Mouse (Mus musculus) E14TG2a.4 (cell line): Measurements from ENCODE around the gene Hoxd9.

Source experiments
- H3K27me3 ChIP-seq: 2 replicates; pipeline ENCODE4 v1.6.1; 2014; ENCODE audit warnings: low read length, control low read depth; ENCODE audit not compliant: insufficient read depth
- H3K36me3 ChIP-seq: 2 replicates; pipeline ENCODE4 v1.6.1; 2014; ENCODE audit warnings: low read length, control low read depth; ENCODE audit not compliant: insufficient read depth
- H3K4me1 ChIP-seq: replicated peaks from 2 replicates; pipeline ENCODE4 v1.6.1; 2014; ENCODE audit warnings: low read depth, low read length, control low read depth
- H3K4me3 ChIP-seq: replicated peaks from 2 replicates; pipeline ENCODE4 v1.5.1; 2014; ENCODE audit warnings: mild to moderate bottlenecking, low read length
- H3K9me3 ChIP-seq: 2 replicates; pipeline ENCODE4 v1.6.1; 2014; ENCODE audit warnings: low read length, control low read depth
- CTCF ChIP-seq: conservative IDR thresholded peaks from 2 replicates; pipeline ENCODE4 v1.5.1; 2014; ENCODE audit warnings: low read length
- NANOG ChIP-seq: IDR thresholded peaks from 2 replicates; pipeline ENCODE4 v1.6.1; 2014; ENCODE audit warnings: borderline replicate concordance, low read length, mixed read lengths
- POU5F1 ChIP-seq: IDR thresholded peaks from 2 replicates; pipeline ENCODE4 v1.6.1; 2014; ENCODE audit warnings: low read length, borderline replicate concordance

Hoxd9 gene

GRCm38 (mm10) chr2:74697567-74698121 lies at the start of gene Hoxd9:
Gene Hoxd9 (plus strand): TSS chr2:74697727.
- no peak for TF ChIP-seq CTCF
- TF ChIP-seq POU5F1, result no peak
- TF ChIP-seq NANOG, result no peak
- Histone ChIP-seq H3K27me3 (peaks cover 97% of the 10 kb centered on the region), H3K36me3 (no peaks in the 10 kb centered on the region), H3K4me1 (peaks cover 38% of the 10 kb centered on the region), H3K9me3 (no peaks in the 10 kb centered on the region), H3K4me3 (peak within 1 kb of the TSS; percentile 64)

GRCm38 (mm10) chr2:74652996-74653340 lies 44.6 kb upstream of the Hoxd9 start:
- Histone ChIP-seq H3K4me1 (peaks cover 23% of the 10 kb centered on the region), H3K36me3 (no peaks in the 10 kb centered on the region), H3K9me3 (no peaks in the 10 kb centered on the region), H3K27me3 (peaks cover 84% of the 10 kb centered on the region), H3K4me3 (no peak overlapping the region)
- TF ChIP-seq NANOG (no peak), CTCF (no peak), POU5F1 (no peak)

GRCm38 (mm10) chr2:74653781-74654535 lies 43.6 kb upstream of the Hoxd9 start:
- Histone ChIP-seq H3K36me3 (no peaks in the 10 kb centered on the region), H3K4me1 (peaks cover 21% of the 10 kb centered on the region), H3K9me3 (no peaks in the 10 kb centered on the region), H3K27me3 (peaks cover 84% of the 10 kb centered on the region), H3K4me3 (no peak overlapping the region)
- TF ChIP-seq CTCF (no peak), POU5F1 (no peak), NANOG (no peak)

- H3K9me3 ChIP-seq, result no peaks in the 10 kb centered on the region
- H3K27me3 ChIP-seq, result peaks cover 84% of the 10 kb centered on the region
- H3K36me3 ChIP-seq, result no peaks in the 10 kb centered on the region
- peaks cover 28% of the 10 kb centered on the region for H3K4me1 ChIP-seq
- peak overlapping the region; percentile 72 for H3K4me3 ChIP-seq
- TF ChIP-seq NANOG, result no peak
- no peak for TF ChIP-seq CTCF
- TF ChIP-seq POU5F1, result no peak
Observed at GRCm38 (mm10) chr2:74654743-74655419, 42.6 kb upstream of the Hoxd9 start.

- Histone ChIP-seq H3K27me3 (peaks cover 84% of the 10 kb centered on the region), H3K36me3 (no peaks in the 10 kb centered on the region), H3K9me3 (no peaks in the 10 kb centered on the region), H3K4me1 (peaks cover 29% of the 10 kb centered on the region), H3K4me3 (peak overlapping the region; percentile 72)
- TF ChIP-seq NANOG (no peak), CTCF (no peak), POU5F1 (no peak)
Observed at GRCm38 (mm10) chr2:74655420-74655781, 42.1 kb upstream of the Hoxd9 start.

- TF ChIP-seq CTCF, result no peak
- TF ChIP-seq NANOG, result no peak
- no peak for TF ChIP-seq POU5F1
- Histone ChIP-seq H3K9me3 (no peaks in the 10 kb centered on the region), H3K4me1 (peaks cover 34% of the 10 kb centered on the region), H3K4me3 (peak overlapping the region; percentile 72), H3K27me3 (peaks cover 85% of the 10 kb centered on the region), H3K36me3 (no peaks in the 10 kb centered on the region)
Observed at GRCm38 (mm10) chr2:74655821-74656631, 41.5 kb upstream of the Hoxd9 start.

- Histone ChIP-seq H3K4me3 (no peak overlapping the region), H3K4me1 (peaks cover 39% of the 10 kb centered on the region), H3K36me3 (no peaks in the 10 kb centered on the region), H3K9me3 (no peaks in the 10 kb centered on the region), H3K27me3 (peaks cover 86% of the 10 kb centered on the region)
- TF ChIP-seq CTCF (no peak), POU5F1 (no peak), NANOG (no peak)
Observed at GRCm38 (mm10) chr2:74656632-74657021, 40.9 kb upstream of the Hoxd9 start.
